Mouse (Mus musculus) hindbrain, embryonic 12.5 days (tissue): ENCODE results near the gene Atg2a. TPM values are rescaled to one million over a fixed set of nuclear protein-coding genes. Genes with fewer than 3 reads are reported as not detected.

ENCODE experiments used
- ATAC-seq: fragments of 200-750 bp; cut with Nextera tagmentation; 2 replicates; pipeline ENCODE4 v1.8.0; 2017; ENCODE audit warnings: moderate TSS enrichment; ENCODE audit not compliant: low FRiP score
- H3K27ac ChIP-seq: fragments of 300-500 bp; sonication (generic); 2 replicates; pipeline ENCODE4 v1.5.1; 2016; ENCODE audit warnings: mild to moderate bottlenecking
- H3K27me3 ChIP-seq: fragments of 300-500 bp; sonication (generic); 2 replicates; pipeline ENCODE4 v1.6.1; 2016; ENCODE audit warnings: mild to moderate bottlenecking
- H3K36me3 ChIP-seq: fragments of 300-500 bp; sonication (generic); 2 replicates; pipeline ENCODE4 v1.6.1; 2016; ENCODE audit warnings: mild to moderate bottlenecking
- H3K4me1 ChIP-seq: fragments of 300-500 bp; sonication (generic); 2 replicates; pipeline ENCODE4 v1.6.1; 2016
- H3K4me2 ChIP-seq: fragments of 300-500 bp; sonication (generic); replicated peaks from 2 replicates; pipeline ENCODE4 v1.6.1; 2016; ENCODE audit warnings: mild to moderate bottlenecking
- H3K4me3 ChIP-seq: fragments of 300-500 bp; sonication (generic); 2 replicates; pipeline ENCODE4 v1.5.1; 2016; ENCODE audit warnings: mild to moderate bottlenecking
- H3K9ac ChIP-seq: fragments of 300-500 bp; sonication (generic); 2 replicates; pipeline ENCODE4 v1.6.1; 2016; ENCODE audit warnings: mild to moderate bottlenecking, moderate library complexity
- H3K9me3 ChIP-seq: fragments of 300-500 bp; sonication (generic); replicated peaks from 2 replicates; pipeline ENCODE4 v1.6.1; 2016; ENCODE audit warnings: mild to moderate bottlenecking
- WGBS: fragments of 180-500 bp; shearing (Covaris S2); methylation state at CpG from one replicate; pipeline ENCODE4 v1.1.7; 2016; 5-methylcytosine and 5-hydroxymethylcytosine counted together
- polyA plus RNA-seq: library from polyadenylated mRNA; unstranded; fragments of >200 nt; fragmentation: Nextera tagmentation; extraction: Ambion mirVana; gene quantifications from 2 replicates; pipeline ENCODE4 v1.2.1, GENCODE M21; 2016

Atg2a gene
- 14.7 and 15.4 TPM in 2 replicates for polyA plus RNA-seq

DNA sequence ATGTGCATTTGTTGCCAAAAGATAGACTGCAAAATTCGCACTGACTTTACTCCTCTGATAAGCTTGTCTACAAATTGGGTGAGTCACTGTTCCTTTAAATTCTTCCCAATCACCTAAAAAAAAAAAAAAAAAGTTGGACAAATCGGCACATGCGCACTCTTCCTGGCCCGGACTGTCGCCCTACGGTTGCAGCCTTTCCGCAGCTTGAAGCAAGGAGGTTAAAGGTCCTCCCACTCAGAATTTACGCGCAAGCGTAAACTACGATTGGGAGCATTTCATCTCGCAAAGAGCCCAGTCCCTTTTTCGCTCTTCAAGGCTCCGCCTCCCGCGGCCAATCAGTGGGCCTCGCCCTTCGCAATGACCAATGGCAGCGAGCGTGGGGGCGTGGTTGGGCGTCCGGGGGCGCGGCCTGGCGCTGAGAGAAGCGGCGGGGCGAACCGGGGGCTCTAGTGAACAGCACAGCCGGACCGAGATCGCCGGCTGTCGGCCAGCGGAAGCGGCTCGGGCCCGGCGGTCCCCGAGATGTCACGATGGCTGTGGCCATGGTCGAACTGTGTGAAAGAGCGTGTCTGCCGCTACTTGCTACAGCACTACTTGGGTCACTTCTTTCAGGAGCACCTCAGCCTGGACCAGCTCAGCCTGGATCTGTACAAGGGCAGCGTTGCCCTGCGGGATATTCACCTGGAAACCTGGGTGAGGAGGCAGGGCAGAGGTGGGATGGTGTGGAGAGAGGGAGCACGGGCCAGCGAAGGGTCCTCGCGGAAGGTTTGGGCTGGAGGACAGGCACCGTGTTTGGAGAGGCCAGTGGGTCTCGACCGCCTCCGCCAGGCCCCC lies at the start of gene Atg2a:
Atg2a (plus strand) TSS at position 395 of the 834 bp plus-strand sequence.
- H3K9ac ChIP-seq, result peak within 1 kb of the TSS; percentile 93
- peaks cover 12% of the 10 kb centered on the region for H3K4me1 ChIP-seq
- H3K27ac ChIP-seq, result peak within 1 kb of the TSS; percentile 72
- under 1% methylated on average over 55 of the region's 55 CpGs for WGBS
- peak within 1 kb of the TSS; percentile 93 for H3K4me2 ChIP-seq
- H3K4me3 ChIP-seq, result peak within 1 kb of the TSS; percentile 85
- H3K9me3 ChIP-seq, result no peaks in the 10 kb centered on the region
- ATAC-seq, result peak; percentile 94
- no peaks in the 10 kb centered on the region for H3K27me3 ChIP-seq
- H3K36me3 ChIP-seq, result peaks cover 23% of the 10 kb centered on the region

DNA sequence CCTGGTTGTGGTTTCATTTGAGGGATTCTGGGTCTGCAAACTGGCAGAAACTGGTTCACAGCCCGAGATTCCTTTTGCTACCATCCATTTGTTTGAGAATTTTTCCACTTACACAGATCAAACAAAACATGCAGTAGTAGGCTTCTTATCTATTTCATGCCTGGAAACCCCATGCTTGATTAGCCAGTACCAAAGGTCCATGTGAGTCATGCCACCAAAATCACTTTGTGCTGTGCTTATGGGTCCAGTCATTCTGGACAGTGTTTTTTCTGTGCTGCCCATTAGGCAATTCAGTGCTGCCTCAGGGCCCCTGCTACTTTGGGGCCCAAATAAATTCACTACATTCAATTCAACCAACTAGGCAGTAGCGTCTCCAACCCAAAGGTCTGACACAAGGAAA lies 37.2 kb upstream of the Atg2a start:
- H3K9me3 ChIP-seq, result no peaks in the 10 kb centered on the region
- H3K27me3 ChIP-seq, result no peaks in the 10 kb centered on the region
- H3K4me1 ChIP-seq, result no peaks in the 10 kb centered on the region
- H3K4me2 ChIP-seq, result no peak overlapping the region
- 79% methylated on average over 2 of the region's 2 CpGs for WGBS
- H3K27ac ChIP-seq, result no peak overlapping the region
- H3K4me3 ChIP-seq, result no peak overlapping the region
- H3K36me3 ChIP-seq, result no peaks in the 10 kb centered on the region
- no peak overlapping the region for H3K9ac ChIP-seq
- no peak for ATAC-seq

DNA sequence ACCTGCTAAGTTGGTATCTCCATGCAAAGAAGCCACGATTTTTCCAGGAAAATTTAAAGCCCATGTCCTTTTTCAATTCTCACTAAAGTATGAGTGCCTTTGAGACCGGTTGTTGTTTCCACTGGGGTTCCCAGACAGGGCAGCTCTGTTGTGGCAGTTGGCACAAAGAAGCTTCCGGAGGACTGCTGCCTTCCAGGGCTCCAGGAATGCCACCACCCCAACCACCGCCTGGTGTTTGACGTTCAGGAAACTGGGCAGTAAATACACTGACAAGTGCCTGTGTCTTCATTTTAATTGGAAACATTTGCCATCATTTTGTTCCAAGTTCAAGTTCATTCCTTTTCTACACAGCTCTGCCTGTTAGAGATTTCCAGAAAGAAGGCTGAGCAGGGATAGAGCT lies 34.8 kb upstream of the Atg2a start:
- no peak overlapping the region for H3K4me3 ChIP-seq
- H3K27me3 ChIP-seq, result no peaks in the 10 kb centered on the region
- H3K27ac ChIP-seq, result no peak overlapping the region
- H3K4me2 ChIP-seq, result no peak overlapping the region
- no peaks in the 10 kb centered on the region for H3K9me3 ChIP-seq
- no peak for ATAC-seq
- H3K36me3 ChIP-seq, result no peaks in the 10 kb centered on the region
- H3K9ac ChIP-seq, result no peak overlapping the region
- 73% methylated on average over 5 of the region's 5 CpGs for whole genome bisulfite sequencing
- no peaks in the 10 kb centered on the region for H3K4me1 ChIP-seq

DNA sequence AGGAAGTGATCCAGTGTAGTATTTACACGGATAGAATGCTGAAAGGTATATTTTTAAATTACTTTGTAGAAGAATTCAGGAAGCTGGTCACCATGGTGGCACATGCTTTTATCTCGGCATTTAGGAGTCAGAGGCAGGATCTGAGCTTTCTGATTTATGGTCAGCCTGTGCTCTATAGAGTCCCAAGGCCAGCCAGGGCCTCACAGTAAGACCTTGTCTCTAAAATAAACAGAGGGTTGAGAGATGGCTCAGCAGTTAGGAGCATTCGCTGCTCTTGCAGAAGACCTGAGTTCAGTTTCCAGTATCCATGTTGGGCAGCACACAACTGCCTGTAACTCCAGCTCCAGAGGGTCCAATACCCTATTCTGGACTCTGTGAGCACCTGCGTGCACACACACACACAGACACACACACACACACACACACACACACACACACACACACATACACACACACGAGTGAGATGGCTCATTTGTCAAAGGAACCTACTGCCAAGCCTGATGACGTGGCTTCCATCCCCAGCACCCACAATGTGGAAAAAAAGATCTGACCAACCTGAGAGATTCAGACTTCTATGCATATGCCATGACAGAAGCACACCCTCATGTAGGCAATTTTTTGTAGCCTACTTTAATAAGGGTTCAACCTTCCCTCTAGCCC lies 25.3 kb upstream of the Atg2a start:
- Histone ChIP-seq H3K9ac (no peak overlapping the region), H3K4me2 (no peak overlapping the region), H3K4me1 (no peaks in the 10 kb centered on the region), H3K27me3 (no peaks in the 10 kb centered on the region), H3K36me3 (no peaks in the 10 kb centered on the region), H3K27ac (no peak overlapping the region), H3K4me3 (no peak overlapping the region), H3K9me3 (no peaks in the 10 kb centered on the region)
- ATAC-seq, result no peak
- 78% methylated on average over 6 of the region's 6 CpGs for WGBS

- Histone ChIP-seq H3K9ac (no peak overlapping the region), H3K4me1 (no peaks in the 10 kb centered on the region), H3K4me2 (no peak overlapping the region), H3K9me3 (no peaks in the 10 kb centered on the region), H3K27ac (no peak overlapping the region), H3K27me3 (no peaks in the 10 kb centered on the region), H3K4me3 (no peak overlapping the region), H3K36me3 (no peaks in the 10 kb centered on the region)
- WGBS, result 67% methylated on average over 6 of the region's 6 CpGs
- ATAC-seq, result no peak
Measured at GRCm38 (mm10) chr19:6218606-6219005, 22.9 kb upstream of the Atg2a start.

DNA sequence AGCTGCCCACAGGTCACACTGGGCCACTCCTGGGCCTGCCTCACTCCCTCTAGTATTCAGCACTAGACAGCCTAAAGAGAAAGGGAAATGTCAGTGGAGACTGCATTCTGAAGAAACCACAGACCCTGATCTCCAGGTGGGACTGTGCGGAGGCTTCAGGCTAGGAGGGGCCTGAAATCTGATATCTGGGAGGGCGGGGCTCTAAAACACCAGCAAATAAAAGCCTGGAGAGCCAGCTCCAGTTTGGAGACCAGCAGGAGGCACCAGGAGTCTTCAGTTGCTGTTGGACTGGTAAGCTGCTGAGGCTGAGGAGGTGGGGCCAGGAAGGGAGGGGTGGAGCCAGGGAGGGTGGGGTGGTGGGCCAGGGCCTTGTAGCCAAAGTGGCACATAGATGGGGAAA lies 15.3 kb upstream of the Atg2a start, which contains the start of gene Gpha2:
Gpha2 (plus strand) TSS at position 246 of the 400 bp plus-strand sequence.
- Histone ChIP-seq H3K27me3 (no peaks in the 10 kb centered on the region), H3K4me3 (no peak within 1 kb of the TSS), H3K9me3 (no peaks in the 10 kb centered on the region), H3K4me1 (peaks cover 3% of the 10 kb centered on the region; the same call in 1 of the 2 replicates), H3K4me2 (no peak within 1 kb of the TSS), H3K27ac (no peak within 1 kb of the TSS), H3K9ac (no peak within 1 kb of the TSS), H3K36me3 (peaks cover 44% of the 10 kb centered on the region)
- WGBS, result 19% methylated on average over 2 of the region's 2 CpGs
- no peak for ATAC-seq

GRCm38 (mm10) chr19:6226763-6227162 lies 14.7 kb upstream of the Atg2a start:
- Histone ChIP-seq H3K4me1 (peaks cover 3% of the 10 kb centered on the region; the same call in 1 of the 2 replicates), H3K9ac (no peak overlapping the region), H3K27me3 (no peaks in the 10 kb centered on the region), H3K9me3 (no peaks in the 10 kb centered on the region), H3K36me3 (peaks cover 50% of the 10 kb centered on the region), H3K4me3 (no peak overlapping the region), H3K27ac (no peak overlapping the region), H3K4me2 (no peak overlapping the region)
- 93% methylated on average over 14 of the region's 14 CpGs for WGBS
- ATAC-seq, result no peak

- H3K27me3 ChIP-seq, result no peaks in the 10 kb centered on the region
- H3K4me2 ChIP-seq, result no peak overlapping the region
- H3K9me3 ChIP-seq, result no peaks in the 10 kb centered on the region
- ATAC-seq, result no peak
- peaks cover 3% of the 10 kb centered on the region; the same call in 1 of the 2 replicates for H3K4me1 ChIP-seq
- no peak overlapping the region for H3K27ac ChIP-seq
- 89% methylated on average over 4 of the region's 4 CpGs for WGBS
- no peak overlapping the region for H3K4me3 ChIP-seq
- peaks cover 61% of the 10 kb centered on the region for H3K36me3 ChIP-seq
- H3K9ac ChIP-seq, result no peak overlapping the region; the same call in 1 of the 2 replicates
Measured at GRCm38 (mm10) chr19:6227864-6228263, 13.6 kb upstream of the Atg2a start.

GRCm38 (mm10) chr19:6230411-6230810 lies 11.1 kb upstream of the Atg2a start:
- ATAC-seq, result no peak
- Histone ChIP-seq H3K27ac (no peak overlapping the region), H3K36me3 (peaks cover 68% of the 10 kb centered on the region), H3K27me3 (no peaks in the 10 kb centered on the region), H3K4me1 (peaks cover 16% of the 10 kb centered on the region), H3K4me2 (no peak overlapping the region), H3K9me3 (no peaks in the 10 kb centered on the region), H3K4me3 (no peak overlapping the region), H3K9ac (0 out of 2 replicates have a peak overlapping the region, but pooled peaks have one; percentile 13)
- 88% methylated on average over 4 of the region's 4 CpGs for WGBS

GRCm38 (mm10) chr19:6231036-6231435 lies 10.4 kb upstream of the Atg2a start:
- H3K4me1 ChIP-seq, result peaks cover 16% of the 10 kb centered on the region
- H3K27me3 ChIP-seq, result no peaks in the 10 kb centered on the region
- no peak overlapping the region for H3K4me3 ChIP-seq
- H3K4me2 ChIP-seq, result no peak overlapping the region
- no peak overlapping the region for H3K27ac ChIP-seq
- ATAC-seq, result no peak
- no peaks in the 10 kb centered on the region for H3K9me3 ChIP-seq
- WGBS, result 95% methylated on average over 2 of the region's 2 CpGs
- H3K36me3 ChIP-seq, result peaks cover 68% of the 10 kb centered on the region
- no peak overlapping the region for H3K9ac ChIP-seq

DNA sequence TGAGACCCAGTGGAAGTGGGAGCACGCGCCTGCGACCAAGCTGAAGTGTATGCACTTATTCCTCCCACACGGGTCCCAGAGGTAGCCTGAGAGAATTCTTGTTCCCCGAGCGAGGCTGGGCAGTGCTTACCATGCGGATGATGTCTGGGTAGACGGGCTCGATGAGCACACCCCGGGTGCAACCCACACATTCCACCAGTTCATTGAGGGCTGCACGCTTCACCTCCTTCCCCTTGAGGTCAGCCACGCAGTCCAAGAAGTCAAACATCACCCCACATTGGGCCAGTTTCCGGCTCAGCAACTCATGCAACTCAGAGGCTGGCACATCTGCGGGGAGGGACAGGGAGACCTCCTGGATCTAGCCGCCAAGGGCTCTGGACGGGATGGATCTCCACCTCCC lies 7.8 kb upstream of the Atg2a start:
- Histone ChIP-seq H3K27me3 (no peaks in the 10 kb centered on the region), H3K9me3 (no peaks in the 10 kb centered on the region), H3K27ac (no peak overlapping the region), H3K4me3 (no peak overlapping the region), H3K9ac (no peak overlapping the region), H3K4me1 (peaks cover 16% of the 10 kb centered on the region), H3K4me2 (no peak overlapping the region), H3K36me3 (peaks cover 49% of the 10 kb centered on the region)
- no peak for ATAC-seq
- 84% methylated on average over 16 of the region's 16 CpGs for WGBS

DNA sequence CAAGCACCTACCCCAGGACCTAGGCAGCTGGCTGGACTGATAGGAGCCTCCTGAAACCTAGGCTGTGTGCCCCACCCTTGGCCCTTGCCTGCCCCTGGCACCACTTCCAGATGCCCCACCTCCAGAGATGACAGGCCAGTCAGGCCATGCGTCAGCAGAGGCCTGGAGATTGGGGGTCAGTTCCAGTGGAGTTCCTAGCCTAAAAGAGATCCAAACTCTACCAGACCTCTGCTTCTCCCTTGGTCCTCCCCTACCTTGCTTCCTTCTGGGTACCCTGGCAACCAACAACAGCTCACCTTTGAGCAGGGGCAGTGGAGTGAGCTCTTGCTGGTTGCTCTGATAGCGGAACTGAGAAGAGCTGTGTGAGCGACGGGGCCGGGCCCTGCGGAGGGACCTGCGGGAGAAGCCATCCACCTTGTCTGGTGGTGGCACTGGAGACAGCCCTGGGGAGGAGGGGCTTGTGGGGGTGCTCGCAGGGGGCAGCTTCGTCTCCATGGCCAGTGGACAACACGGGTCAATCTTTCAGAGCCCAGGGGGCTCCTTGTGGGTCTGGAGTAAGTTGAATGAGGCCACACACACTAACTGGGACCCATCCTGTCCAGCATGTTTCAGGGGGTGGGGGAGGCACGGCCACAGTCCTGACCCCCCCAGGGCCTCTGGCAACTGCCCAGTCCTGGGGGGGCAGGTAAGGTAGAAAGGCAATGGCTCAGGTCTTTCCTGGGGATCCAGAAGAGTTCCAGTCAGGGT lies 7.0 kb upstream of the Atg2a start:
- 76% methylated on average over 11 of the region's 11 CpGs for WGBS
- ATAC-seq, result peak; percentile 1; the same call in 1 of the 2 replicates
- no peaks in the 10 kb centered on the region for H3K9me3 ChIP-seq
- H3K4me1 ChIP-seq, result peaks cover 16% of the 10 kb centered on the region
- peak overlapping the region; percentile 66 for H3K4me3 ChIP-seq
- peak overlapping the region; percentile 86 for H3K9ac ChIP-seq
- H3K27ac ChIP-seq, result no peak overlapping the region; the same call in 1 of the 2 replicates
- H3K36me3 ChIP-seq, result peaks cover 40% of the 10 kb centered on the region
- peak overlapping the region; percentile 75 for H3K4me2 ChIP-seq
- H3K27me3 ChIP-seq, result no peaks in the 10 kb centered on the region
